Mouse (Mus musculus) ES-Bruce4 (cell line): ENCODE measurements around the gene Olfr1263.

Experiments used
- CTCF ChIP-seq: IDR thresholded peaks from one replicate; pipeline ENCODE4 v1.8.1; 2011; ENCODE audit warnings: low read depth, low read length
- EP300 ChIP-seq: IDR thresholded peaks from 2 replicates; pipeline ENCODE4 v1.6.1; 2011; ENCODE audit warnings: low read depth, low read length; ENCODE audit not compliant: insufficient read depth
- POLR2A ChIP-seq: IDR thresholded peaks from one replicate; pipeline ENCODE4 v1.8.1; 2011; ENCODE audit warnings: low read length; ENCODE audit not compliant: insufficient read depth

DNA sequence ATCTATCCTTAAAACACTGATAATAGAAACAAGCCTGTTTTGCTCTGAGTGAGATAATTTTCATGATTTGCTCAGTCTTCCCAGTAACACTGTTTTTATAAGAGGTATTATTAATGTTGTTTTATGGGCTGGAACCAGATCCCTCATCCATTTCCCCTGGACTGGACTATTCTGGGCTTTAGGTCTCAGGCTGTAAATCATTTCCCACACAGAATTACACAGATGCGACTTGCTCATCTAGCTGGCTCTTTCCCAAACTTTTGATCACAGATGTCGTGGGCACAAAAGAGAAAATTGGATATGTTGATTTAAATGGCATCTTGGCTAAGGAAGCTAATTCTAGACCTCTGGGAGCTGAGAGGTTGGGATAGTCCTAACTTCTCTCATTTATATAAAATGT lies 37.7 kb upstream of the Olfr1263 start, which contains the start of gene Olfr1260:
- no peak for TF ChIP-seq EP300
- no peak for TF ChIP-seq CTCF
- TF ChIP-seq POLR2A: no peak
